In the genomic region with DNA sequence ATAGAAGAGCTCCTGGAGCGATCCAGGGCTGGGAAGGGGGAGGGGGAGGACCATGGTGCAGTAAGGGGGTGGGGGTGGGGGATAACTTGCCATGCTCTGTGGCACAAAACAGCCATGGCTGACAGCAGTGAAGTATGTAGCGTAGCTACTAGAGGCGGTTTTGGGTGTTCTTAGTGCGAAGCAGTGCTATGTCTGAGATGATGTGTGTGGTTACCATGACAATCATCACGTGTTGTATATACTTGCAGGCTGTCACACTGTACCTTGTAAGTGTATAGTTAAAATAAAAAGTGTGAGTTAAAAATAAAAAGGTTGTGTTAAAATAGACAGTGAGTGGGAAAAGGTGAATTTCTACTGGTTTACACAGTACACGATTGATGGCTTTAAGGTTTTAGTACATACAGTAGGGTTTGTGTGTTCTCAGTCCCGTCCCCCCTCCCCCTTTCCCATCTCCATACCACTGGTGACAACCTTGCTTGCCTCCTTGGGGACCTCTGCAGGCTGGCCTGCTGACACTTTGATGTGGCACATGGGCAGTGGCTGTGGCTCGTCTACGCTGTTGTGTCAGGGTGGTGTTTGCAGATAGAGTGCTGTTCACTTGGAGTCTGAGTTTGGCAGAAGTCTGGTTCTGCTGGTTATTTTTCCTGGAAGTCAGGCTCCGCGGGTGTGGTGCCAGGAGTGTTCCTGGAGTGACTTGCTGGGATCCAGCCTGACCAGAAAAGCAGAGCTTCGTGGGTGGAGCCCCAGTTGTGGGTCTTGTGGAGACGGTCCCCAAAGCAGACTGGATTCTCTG, we compare ENCODE assay signal across 8 mouse cellular contexts. TPM values are rescaled to one million over a fixed set of nuclear protein-coding genes. Genes with fewer than 3 reads are reported as not detected.
DNase-seq lines count a peak whose midpoint lies in the region; ATAC-seq lines count a peak whose summit lies in the region.

No protein-coding gene starts in this region.

- ATAC-seq in forebrain, embryonic 12.5 days (ENCODE audit: low FRiP score) = peak; percentile 75; the same call in 1 of the 2 replicates
- ATAC-seq in neural tube, embryonic 12.5 days (ENCODE audit: low FRiP score, low read depth) = peak; percentile 64

- H3K36me3 ChIP-seq in forebrain, embryonic 12.5 days (replicated peaks) = no peaks in the 10 kb centered on the region
- no peaks in the 10 kb centered on the region for H3K36me3 ChIP-seq in neural tube, embryonic 12.5 days

- H3K27ac ChIP-seq in forebrain, embryonic 12.5 days = 0 out of 2 replicates have a peak overlapping the region, but pooled peaks have one; percentile 19
- H3K27ac ChIP-seq in neural tube, embryonic 12.5 days = no peak overlapping the region

- no peaks in the 10 kb centered on the region for H3K9me3 ChIP-seq in forebrain, embryonic 12.5 days
- no peaks in the 10 kb centered on the region for H3K9me3 ChIP-seq in neural tube, embryonic 12.5 days

- H3K4me1 ChIP-seq in forebrain, embryonic 12.5 days = peaks cover 34% of the 10 kb centered on the region
- peaks cover 26% of the 10 kb centered on the region for H3K4me1 ChIP-seq in neural tube, embryonic 12.5 days

- H3K27me3 ChIP-seq in forebrain, embryonic 12.5 days = no peaks in the 10 kb centered on the region
- H3K27me3 ChIP-seq in neural tube, embryonic 12.5 days (replicated peaks) = no peaks in the 10 kb centered on the region

- H3K4me3 ChIP-seq in forebrain, embryonic 12.5 days (replicated peaks) = no peak overlapping the region
- H3K4me3 ChIP-seq in neural tube, embryonic 12.5 days = no peak overlapping the region

- H3K4me2 ChIP-seq in forebrain, embryonic 12.5 days = no peak overlapping the region
- H3K4me2 ChIP-seq in neural tube, embryonic 12.5 days (replicated peaks) = no peak overlapping the region

- peak; percentile 23 to 37 for DNase-seq in left cerebral cortex, postnatal 10 days (ENCODE audit: extremely low spot score in 1 of 2, low spot score in 2 of 2)
- no peak for DNase-seq in left cerebral cortex, adult 11 months (ENCODE audit: low spot score)
- peak; percentile 61 for DNase-seq in heart, postnatal 10 days
- peak; percentile 45 to 68 for DNase-seq in kidney, postnatal 36 days
- DNase-seq in B cell, adult 2 months = no peak
- no peak for DNase-seq in layer of hippocampus, adult 9-11 months

- no peak overlapping the region for H3K9ac ChIP-seq in forebrain, embryonic 12.5 days
- no peak overlapping the region for H3K9ac ChIP-seq in neural tube, embryonic 12.5 days

- 70% methylated on average over 13 of the region's 13 CpGs for WGBS in forebrain, embryonic 12.5 days
- 66% methylated on average over 13 of the region's 13 CpGs for WGBS in neural tube, embryonic 12.5 days

- intact Hi-C loops in left cerebral cortex, postnatal 10 days (cut with DNase I) = no loop called here
- intact Hi-C loops in heart, postnatal 10 days (cut with DNase I) = no loop called here

RNA-seq across cellular contexts. Expression of gene Elovl5, which starts 21.8 kb away (rescaled TPM):
- total RNA-seq in left cerebral cortex, postnatal 10 days (2021) = 10 to 100 TPM; 79.5 to 82.7 TPM
- 74.6 and 78.8 TPM in 2 replicates for polyA plus RNA-seq in forebrain, embryonic 12.5 days (2016; fragmentation: Nextera tagmentation; extraction: Ambion mirVana)
- 10 to 100 TPM; 53.9 to 56.7 TPM for total RNA-seq in heart, postnatal 10 days (2021)
- 66.4 and 67.9 TPM in 2 replicates for polyA plus RNA-seq in neural tube, embryonic 12.5 days (2016; fragmentation: Nextera tagmentation; extraction: Ambion mirVana)

Comparison
In these comparisons a context has a peak if more than half of its experiments do, and no peak if none do; other contexts are left out.
1. DNase-seq: peak in left cerebral cortex, postnatal 10 days (2 of 2), heart, postnatal 10 days (2 of 2) and kidney, postnatal 36 days (2 of 2); none in left cerebral cortex, adult 11 months (single experiment), B cell, adult 2 months (0 of 2) and layer of hippocampus, adult 9-11 months (single experiment).